21 mouse cellular contexts compared by ENCODE assay signal in the genomic region with DNA sequence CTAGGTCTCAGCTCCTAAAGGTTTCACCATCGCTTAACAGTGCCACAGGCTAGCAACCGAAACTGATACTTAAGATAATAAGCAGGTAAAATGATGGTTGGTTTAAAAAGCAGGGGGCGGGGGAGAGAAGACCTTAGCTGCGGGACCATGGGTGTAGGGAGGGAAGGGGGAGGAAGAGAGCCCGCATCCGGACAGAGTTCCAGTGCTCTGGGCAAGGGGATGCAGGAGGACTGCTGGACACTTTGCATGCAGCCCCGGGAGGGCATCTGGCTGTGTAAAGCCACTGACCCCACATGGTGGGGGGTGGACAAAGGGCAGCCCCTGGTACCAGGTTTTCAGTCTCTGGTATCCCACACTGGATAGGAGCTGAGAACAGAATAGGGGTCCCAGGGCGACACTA.
"Had no signal": no experiment of that assay in that cellular context is flagged by ENCODE, and none has a peak within 500 bp of the region (broad histone marks: within the 10 kb centered on the region; RNA-seq: fewer than 3 reads in every experiment).

No protein-coding gene starts in this region.

- H3K27me3 ChIP-seq: limb, embryonic 13.5 days; liver, embryonic 12.5 days; liver, embryonic 15.5 days; lung, embryonic 15.5 days; megakaryocyte, embryonic 14.5 days; midbrain, embryonic 12.5 days; stomach, embryonic 15.5 days had no signal

- H3K4me2 ChIP-seq: limb, embryonic 13.5 days; liver, embryonic 12.5 days; liver, embryonic 15.5 days; lung, embryonic 15.5 days; midbrain, embryonic 12.5 days; stomach, embryonic 15.5 days had no signal

- H3K9me3 ChIP-seq: limb, embryonic 10.5 days; limb, embryonic 13.5 days; liver, embryonic 12.5 days; liver, embryonic 15.5 days; lung, embryonic 15.5 days; midbrain, embryonic 12.5 days; stomach, embryonic 15.5 days had no signal

- H3K36me3 ChIP-seq: lung, embryonic 15.5 days had no signal

- ATAC-seq: liver, embryonic 12.5 days had no signal

- H3K9ac ChIP-seq: limb, embryonic 13.5 days; liver, embryonic 12.5 days; liver, embryonic 15.5 days; lung, embryonic 15.5 days; midbrain, embryonic 12.5 days; stomach, embryonic 15.5 days had no signal

- H3K27ac ChIP-seq: kidney, postnatal 0 days; layer of hippocampus, adult 2 months; limb, embryonic 10.5 days; limb, embryonic 13.5 days; liver, embryonic 12.5 days; liver, embryonic 15.5 days; lung, embryonic 15.5 days; midbrain, embryonic 12.5 days; stomach, embryonic 15.5 days had no signal

- H3K4me1 ChIP-seq: limb, embryonic 10.5 days; limb, embryonic 13.5 days; liver, embryonic 12.5 days; liver, embryonic 15.5 days; lung, embryonic 15.5 days; megakaryocyte, embryonic 14.5 days; midbrain, embryonic 12.5 days; stomach, embryonic 15.5 days had no signal

- H3K4me3 ChIP-seq: layer of hippocampus, adult 2 months; limb, embryonic 10.5 days; limb, embryonic 13.5 days; liver, embryonic 12.5 days; liver, embryonic 15.5 days; lung, embryonic 15.5 days; megakaryocyte, embryonic 14.5 days; midbrain, embryonic 12.5 days; stomach, embryonic 15.5 days had no signal

- DNase-seq: kidney, adult 2 months; kidney, postnatal 25 days; layer of hippocampus, adult 9-11 months; liver; lung, adult 18-20 months; lung, postnatal 10 days; lung, postnatal 36 days; retina, postnatal 1 day; right cerebral cortex, postnatal 25 days; spleen, adult 18-20 months; thymus, postnatal 36 days had no signal
